Mouse (Mus musculus): ENCODE measurements around the gene Ccdc134. TPM values are rescaled to one million over a fixed set of nuclear protein-coding genes. Genes with fewer than 3 reads are reported as not detected.

Gene Ccdc134
- polyA plus RNA-seq, 1 experiment from 2014 or later: 30.3 TPM

Other genes starting within 250 kb of the Ccdc134 start
- 56.9 and 57.9 TPM in 2 replicates for gene Polr3h, start 201.7 kb upstream of the Ccdc134 start, polyA plus RNA-seq (2015; fragmentation: Nextera tagmentation; extraction: Ambion mirVana)
- gene Csdc2, start 191.2 kb upstream of the Ccdc134 start, polyA plus RNA-seq (2015; fragmentation: Nextera tagmentation; extraction: Ambion mirVana): 13.4 and 15.0 TPM in 2 replicates
- gene Pmm1, start 167.0 kb upstream of the Ccdc134 start, polyA plus RNA-seq (2015; fragmentation: Nextera tagmentation; extraction: Ambion mirVana): 26.3 and 26.8 TPM in 2 replicates
- not detected in 2 replicates for gene 1700029P11Rik, start 147.4 kb upstream of the Ccdc134 start, polyA plus RNA-seq (2015; fragmentation: Nextera tagmentation; extraction: Ambion mirVana)
- 88.5 and 92.1 TPM in 2 replicates for gene Xrcc6, start 140.1 kb upstream of the Ccdc134 start, polyA plus RNA-seq (2015; fragmentation: Nextera tagmentation; extraction: Ambion mirVana)
- 26.6 and 26.9 TPM in 2 replicates for gene Desi1, start 94.1 kb upstream of the Ccdc134 start, polyA plus RNA-seq (2015; fragmentation: Nextera tagmentation; extraction: Ambion mirVana)
- gene Snu13, start 80.3 kb upstream of the Ccdc134 start, polyA plus RNA-seq (2015; fragmentation: Nextera tagmentation; extraction: Ambion mirVana): 294 and 308 TPM in 2 replicates
- gene 4930407I10Rik, start 68.8 kb upstream of the Ccdc134 start, polyA plus RNA-seq (2015; fragmentation: Nextera tagmentation; extraction: Ambion mirVana): 0.03 TPM in 1 of 2 replicates, not detected in the other
- 0.11 and 0.17 TPM in 2 replicates for gene Mei1, start 57.9 kb upstream of the Ccdc134 start, polyA plus RNA-seq (2015; fragmentation: Nextera tagmentation; extraction: Ambion mirVana)
- gene Srebf2, start 19.3 kb downstream of the Ccdc134 start, polyA plus RNA-seq (2015; fragmentation: Nextera tagmentation; extraction: Ambion mirVana): 168 and 173 TPM in 2 replicates
- gene Shisa8, start 84.9 kb downstream of the Ccdc134 start, polyA plus RNA-seq (2015; fragmentation: Nextera tagmentation; extraction: Ambion mirVana): 0.15 and 0.34 TPM in 2 replicates
- gene Tnfrsf13c, start 96.4 kb downstream of the Ccdc134 start, polyA plus RNA-seq (2015; fragmentation: Nextera tagmentation; extraction: Ambion mirVana): 0.13 and 0.15 TPM in 2 replicates
- 62.5 and 62.6 TPM in 2 replicates for gene Cenpm, start 116.8 kb downstream of the Ccdc134 start, polyA plus RNA-seq (2015; fragmentation: Nextera tagmentation; extraction: Ambion mirVana)
- gene 1500009C09Rik, start 124.5 kb downstream of the Ccdc134 start, polyA plus RNA-seq (2015; fragmentation: Nextera tagmentation; extraction: Ambion mirVana): not detected in 2 replicates
- 25.6 and 26.1 TPM in 2 replicates for gene Sept3, start 147.0 kb downstream of the Ccdc134 start, polyA plus RNA-seq (2015; fragmentation: Nextera tagmentation; extraction: Ambion mirVana)
- gene Wbp2nl, start 171.0 kb downstream of the Ccdc134 start, polyA plus RNA-seq (2015; fragmentation: Nextera tagmentation; extraction: Ambion mirVana): not detected in 2 replicates
- gene Naga, start 211.0 kb downstream of the Ccdc134 start, polyA plus RNA-seq (2015; fragmentation: Nextera tagmentation; extraction: Ambion mirVana): 45.5 and 48.1 TPM in 2 replicates
- gene Pheta2, start 211.0 kb downstream of the Ccdc134 start, polyA plus RNA-seq (2015; fragmentation: Nextera tagmentation; extraction: Ambion mirVana): 17.9 and 18.6 TPM in 2 replicates
- gene Smdt1, start 211.0 kb downstream of the Ccdc134 start, polyA plus RNA-seq (2015; fragmentation: Nextera tagmentation; extraction: Ambion mirVana): 239 and 258 TPM in 2 replicates
- gene Ndufa6, start 226.4 kb downstream of the Ccdc134 start, polyA plus RNA-seq (2015; fragmentation: Nextera tagmentation; extraction: Ambion mirVana): 294 and 300 TPM in 2 replicates

Data from limb, embryonic 13.5 days (tissue).